Mouse (Mus musculus) olfactory bulb, adult 2 months (tissue): ENCODE data around the gene Tecpr1. TPM values are rescaled to one million over a fixed set of nuclear protein-coding genes. Genes with fewer than 3 reads are reported as not detected.

Experiments used
- H3K27ac ChIP-seq: fragments of 200-500 bp; 2 replicates; pipeline ENCODE4 v1.5.1; 2012; ENCODE audit warnings: low read depth, low read length; ENCODE audit not compliant: insufficient read depth
- H3K4me1 ChIP-seq: fragments of 200-500 bp; 2 replicates; pipeline ENCODE4 v1.6.1; 2012; ENCODE audit warnings: low read length; ENCODE audit not compliant: control insufficient read depth, insufficient read depth
- H3K4me3 ChIP-seq: fragments of 200-500 bp; 2 replicates; pipeline ENCODE4 v1.5.1; 2012; ENCODE audit warnings: mild to moderate bottlenecking, low read depth, low read length, moderate library complexity; ENCODE audit not compliant: insufficient read depth
- CTCF ChIP-seq: fragments of 200-500 bp; IDR thresholded peaks from 2 replicates; pipeline ENCODE4 v1.5.1; 2012; ENCODE audit warnings: low read depth, mild to moderate bottlenecking, low read length, moderate library complexity; ENCODE audit not compliant: insufficient read depth
- POLR2A ChIP-seq: fragments of 200-500 bp; IDR thresholded peaks from 2 replicates; pipeline ENCODE4 v1.6.1; 2012; ENCODE audit warnings: mild to moderate bottlenecking, low read depth, low read length, moderate library complexity; ENCODE audit not compliant: insufficient read depth
- WGBS: fragments of 180-500 bp; shearing (Covaris S2); methylation state at CpG from one replicate; pipeline ENCODE4 v1.1.7; 2018; 5-methylcytosine and 5-hydroxymethylcytosine counted together
- polyA plus RNA-seq: library from polyadenylated mRNA; stranded (reverse); fragments of >200 nt; gene quantifications from 2 replicates; pipeline ENCODE4 v1.2.4, GENCODE M21; 2012; ENCODE audit warnings: low replicate concordance; ENCODE audit not compliant: missing spikeins, insufficient read depth, insufficient read length

The Tecpr1 gene
- polyA plus RNA-seq, 1 experiment: 771 TPM

GRCm38 (mm10) chr5:144261309-144261708, 37.9 kb upstream of the Tecpr1 start:
- Histone ChIP-seq H3K4me1 (peaks cover 59% of the 10 kb centered on the region), H3K27ac (no peak overlapping the region), H3K4me3 (no peak overlapping the region)
- TF ChIP-seq CTCF (no peak), POLR2A (no peak)
- 83% methylated on average over 9 of the region's 9 CpGs for WGBS

- peaks cover 60% of the 10 kb centered on the region for H3K4me1 ChIP-seq
- no peak for TF ChIP-seq CTCF
- TF ChIP-seq POLR2A: no peak
- no peak overlapping the region for H3K27ac ChIP-seq
- 75% methylated on average over 8 of the region's 8 CpGs for WGBS
- no peak overlapping the region for H3K4me3 ChIP-seq
These were observed 37.0 kb upstream of the Tecpr1 start for GRCm38 (mm10) chr5:144260464-144260863.

- TF ChIP-seq CTCF: no peak
- no peak for TF ChIP-seq POLR2A
- Histone ChIP-seq H3K27ac (no peak overlapping the region), H3K4me3 (no peak overlapping the region), H3K4me1 (peaks cover 64% of the 10 kb centered on the region)
- 74% methylated on average over 6 of the region's 6 CpGs for WGBS
These were observed 35.8 kb upstream of the Tecpr1 start for GRCm38 (mm10) chr5:144259228-144259627.

GRCm38 (mm10) chr5:144258687-144259086, 35.3 kb upstream of the Tecpr1 start:
- Histone ChIP-seq H3K27ac (no peak overlapping the region), H3K4me3 (peak overlapping the region; percentile 16; the same call in 1 of the 2 replicates), H3K4me1 (peaks cover 64% of the 10 kb centered on the region)
- TF ChIP-seq CTCF: no peak
- no peak for TF ChIP-seq POLR2A
- WGBS: 26% methylated on average over 2 of the region's 2 CpGs

- no peak for TF ChIP-seq CTCF
- no peak for TF ChIP-seq POLR2A
- H3K4me1 ChIP-seq: peaks cover 60% of the 10 kb centered on the region
- no peak overlapping the region for H3K27ac ChIP-seq
- 28% methylated on average over 14 of the region's 14 CpGs for WGBS
- peak overlapping the region; percentile 16; the same call in 1 of the 2 replicates for H3K4me3 ChIP-seq
These were observed 34.8 kb upstream of the Tecpr1 start for GRCm38 (mm10) chr5:144258131-144258611.

GRCm38 (mm10) chr5:144257451-144258110, 34.2 kb upstream of the Tecpr1 start:
- no peak for TF ChIP-seq CTCF
- no peak for TF ChIP-seq POLR2A
- 86% methylated on average over 3 of the region's 3 CpGs for WGBS
- H3K27ac ChIP-seq: no peak overlapping the region
- peaks cover 57% of the 10 kb centered on the region for H3K4me1 ChIP-seq
- H3K4me3 ChIP-seq: peak overlapping the region; percentile 16; the same call in 1 of the 2 replicates

- Histone ChIP-seq H3K27ac (no peak overlapping the region), H3K4me1 (peaks cover 52% of the 10 kb centered on the region), H3K4me3 (peak overlapping the region; percentile 88; the same call in 1 of the 2 replicates)
- TF ChIP-seq CTCF: no peak
- no peak for TF ChIP-seq POLR2A
- 67% methylated on average over 1 of the region's 1 CpGs for WGBS
These were observed 33.5 kb upstream of the Tecpr1 start for GRCm38 (mm10) chr5:144256888-144257287.

GRCm38 (mm10) chr5:144256541-144256870, 33.1 kb upstream of the Tecpr1 start:
- H3K4me1 ChIP-seq: peaks cover 50% of the 10 kb centered on the region
- 0 out of 2 replicates have a peak overlapping the region, but pooled peaks have one; percentile 8 for H3K27ac ChIP-seq
- TF ChIP-seq CTCF (no peak), POLR2A (no peak)
- 16% methylated on average over 7 of the region's 7 CpGs for WGBS
- H3K4me3 ChIP-seq: peak overlapping the region; percentile 88

GRCm38 (mm10) chr5:144255632-144256540, 32.5 kb upstream of the Tecpr1 start:
- H3K27ac ChIP-seq: 0 out of 2 replicates have a peak overlapping the region, but pooled peaks have one; percentile 8
- H3K4me1 ChIP-seq: peaks cover 50% of the 10 kb centered on the region
- TF ChIP-seq CTCF: no peak
- H3K4me3 ChIP-seq: peak overlapping the region; percentile 88
- WGBS: under 1% methylated on average over 39 of the region's 40 CpGs
